Mouse (Mus musculus) lung, postnatal 0 days (tissue): Measurements from ENCODE around the gene Fbxl21. TPM values are rescaled to one million over a fixed set of nuclear protein-coding genes. Genes with fewer than 3 reads are reported as not detected.

Experiments
- ATAC-seq: fragments of 200-750 bp; cut with Nextera tagmentation; 2 replicates; pipeline ENCODE4 v1.8.0; 2017; ENCODE audit warnings: moderate library complexity
- DNase-seq: peaks from one replicate; pipeline ENCODE4 v3.0.0-alpha.2; 2016; ENCODE audit warnings: low spot score
- H3K27ac ChIP-seq: fragments of 300-500 bp; sonication (generic); 2 replicates; pipeline ENCODE4 v1.5.1; 2014; ENCODE audit warnings: antibody characterized with exemption, mild to moderate bottlenecking, low read length, mixed read lengths
- H3K27me3 ChIP-seq: fragments of 300-500 bp; sonication (generic); replicated peaks from 2 replicates; pipeline ENCODE4 v1.6.1; 2014; ENCODE audit warnings: low read length, mixed read lengths; ENCODE audit not compliant: insufficient read depth
- H3K36me3 ChIP-seq: fragments of 300-500 bp; sonication (generic); 2 replicates; pipeline ENCODE4 v1.6.1; 2014; ENCODE audit warnings: low read length, mixed read lengths; ENCODE audit not compliant: insufficient read depth
- H3K4me1 ChIP-seq: fragments of 300-500 bp; sonication (generic); 2 replicates; pipeline ENCODE4 v1.6.1; 2014; ENCODE audit warnings: antibody characterized with exemption, low read depth, low read length, mixed read lengths; ENCODE audit not compliant: insufficient read depth
- H3K4me2 ChIP-seq: fragments of 300-500 bp; sonication (generic); replicated peaks from 2 replicates; pipeline ENCODE4 v1.6.1; 2014; ENCODE audit warnings: low read depth, mild to moderate bottlenecking, low read length, moderate library complexity, mixed read lengths
- H3K4me3 ChIP-seq: fragments of 300-500 bp; sonication (generic); 2 replicates; pipeline ENCODE4 v1.5.1; 2014; ENCODE audit warnings: low read depth, low read length
- H3K9ac ChIP-seq: fragments of 300-500 bp; sonication (generic); replicated peaks from 2 replicates; pipeline ENCODE4 v1.6.1; 2014; ENCODE audit warnings: low read depth, mild to moderate bottlenecking
- H3K9me3 ChIP-seq: fragments of 300-500 bp; sonication (generic); 2 replicates; pipeline ENCODE4 v1.6.1; 2016; ENCODE audit warnings: low read length, mixed read lengths
- CTCF ChIP-seq: IDR thresholded peaks from 2 replicates; pipeline ENCODE4 v1.5.1; 2016; ENCODE audit warnings: antibody characterized with exemption, mild to moderate bottlenecking
- EP300 ChIP-seq: IDR thresholded peaks from 2 replicates; pipeline ENCODE4 v1.6.1; 2016; ENCODE audit warnings: antibody characterized with exemption, mild to moderate bottlenecking, control low read depth
- WGBS: fragments of 180-500 bp; shearing (Covaris S2); extraction: QIAGEN DNeasy Blood & Tissue Kit; methylation state at CpG from one replicate; pipeline ENCODE4 v1.1.7; 2014; 5-methylcytosine and 5-hydroxymethylcytosine counted together
- polyA plus RNA-seq: library from polyadenylated mRNA; unstranded; fragments of >200 nt; fragmentation: Nextera tagmentation; extraction: Ambion mirVana; gene quantifications from 2 replicates; pipeline ENCODE4 v1.2.1, GENCODE M21; 2015

The Fbxl21 gene
- polyA plus RNA-seq, 1 experiment from 2014 or later, result 0.58 TPM

DNA sequence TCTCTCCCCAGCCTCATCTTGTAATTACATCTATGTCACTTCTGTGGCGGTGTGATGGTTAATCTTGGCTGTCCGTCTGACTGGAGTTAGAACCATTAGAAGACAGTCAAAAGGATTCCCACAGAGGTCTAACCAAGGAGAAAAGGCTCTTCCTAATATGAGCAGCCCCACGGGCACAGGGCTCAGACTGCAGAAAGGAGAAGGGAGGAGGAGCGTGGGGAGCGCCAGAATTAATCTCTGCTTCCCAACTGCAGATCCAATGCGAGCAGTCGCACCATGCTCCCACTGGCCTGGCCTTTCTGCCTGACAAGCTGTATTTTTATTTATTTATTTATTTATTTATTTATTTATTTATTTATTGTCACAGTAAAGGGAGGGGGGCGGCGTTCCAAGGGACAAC, 21.5 kb downstream of the Fbxl21 start:
- Histone ChIP-seq H3K4me1 (no peaks in the 10 kb centered on the region), H3K4me2 (no peak overlapping the region), H3K9me3 (no peaks in the 10 kb centered on the region), H3K27me3 (no peaks in the 10 kb centered on the region), H3K27ac (no peak overlapping the region), H3K36me3 (no peaks in the 10 kb centered on the region), H3K9ac (no peak overlapping the region), H3K4me3 (no peak overlapping the region)
- DNase-seq, result no peak
- no peak for ATAC-seq
- TF ChIP-seq CTCF (no peak), EP300 (no peak)
- 79% methylated on average over 9 of the region's 9 CpGs for WGBS

DNA sequence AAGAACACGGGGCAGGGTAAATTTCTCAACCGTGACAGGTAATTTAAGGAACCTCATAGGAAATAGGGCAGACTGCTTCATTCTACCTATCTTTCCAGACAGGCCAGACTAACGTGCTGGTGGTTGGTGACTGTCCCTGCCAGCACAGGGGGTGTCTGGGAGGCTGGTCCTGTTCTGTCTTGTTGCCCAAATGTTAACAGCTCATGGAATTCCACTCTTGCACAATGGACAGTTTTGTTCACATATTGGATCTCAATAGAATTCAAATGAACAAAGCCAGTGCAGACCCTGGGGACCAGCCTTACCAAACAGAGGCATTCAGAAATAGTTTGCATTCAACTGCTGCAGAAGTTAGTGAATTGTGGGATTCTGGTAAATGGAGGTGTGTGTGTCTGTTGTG, 22.7 kb downstream of the Fbxl21 start:
- Histone ChIP-seq H3K36me3 (no peaks in the 10 kb centered on the region), H3K4me3 (no peak overlapping the region), H3K27me3 (no peaks in the 10 kb centered on the region), H3K4me1 (no peaks in the 10 kb centered on the region), H3K9me3 (no peaks in the 10 kb centered on the region), H3K4me2 (no peak overlapping the region), H3K27ac (no peak overlapping the region), H3K9ac (no peak overlapping the region)
- no peak for TF ChIP-seq CTCF
- TF ChIP-seq EP300, result no peak
- 64% methylated on average over 3 of the region's 3 CpGs for WGBS
- no peak for DNase-seq
- ATAC-seq, result no peak

DNA sequence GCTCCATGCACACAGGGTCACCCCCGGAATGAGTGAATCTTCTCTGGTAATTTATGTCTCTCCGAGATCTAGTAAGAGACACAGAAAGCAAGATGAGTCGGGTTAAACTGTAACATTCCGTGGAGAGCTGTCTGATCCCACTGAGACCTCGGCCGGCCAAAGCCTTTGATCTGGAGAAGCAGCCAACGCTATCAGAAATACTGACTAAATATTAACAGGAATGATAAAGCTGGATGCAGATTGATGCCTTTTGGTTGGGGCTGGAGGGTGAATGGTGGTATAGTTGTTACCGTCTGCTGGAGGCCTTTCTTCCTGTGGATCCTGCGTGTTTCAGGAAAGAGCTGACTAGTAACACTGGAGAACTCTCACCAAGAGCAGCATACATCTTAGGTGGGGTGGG, 26.1 kb downstream of the Fbxl21 start, which contains the start of gene Lect2:
Gene Lect2 (minus strand): TSS at position 102 of the 400 bp plus-strand sequence.
- no peak within 1 kb of the TSS for H3K4me2 ChIP-seq
- 42% methylated on average over 9 of the region's 9 CpGs for WGBS
- ATAC-seq (no peak), DNase-seq (no peak)
- no peaks in the 10 kb centered on the region for H3K9me3 ChIP-seq
- H3K4me1 ChIP-seq, result no peaks in the 10 kb centered on the region
- no peaks in the 10 kb centered on the region for H3K36me3 ChIP-seq
- no peak within 1 kb of the TSS for H3K4me3 ChIP-seq
- H3K27me3 ChIP-seq, result no peaks in the 10 kb centered on the region
- no peak for TF ChIP-seq EP300
- no peak for TF ChIP-seq CTCF
- H3K9ac ChIP-seq, result no peak within 1 kb of the TSS
- no peak within 1 kb of the TSS for H3K27ac ChIP-seq

DNA sequence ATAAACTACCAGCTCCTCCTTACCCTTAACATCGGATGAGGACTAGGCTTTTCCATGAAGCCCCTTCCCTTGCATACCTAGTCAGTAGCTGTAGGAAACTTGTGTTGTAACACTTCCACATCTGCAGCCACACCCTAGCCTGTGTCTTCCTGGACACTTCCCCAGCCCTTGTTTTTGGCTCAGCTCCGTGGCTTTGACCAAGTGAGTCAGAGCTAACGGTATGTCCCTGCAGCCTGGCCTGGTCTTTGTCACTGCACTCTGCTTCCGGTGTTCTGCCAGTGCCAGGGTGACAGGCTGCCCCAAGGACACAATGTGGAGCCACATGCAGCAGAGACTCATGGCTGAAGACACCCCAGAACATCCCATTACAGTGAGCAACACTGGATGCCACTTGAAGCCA, 27.1 kb downstream of the Fbxl21 start:
- H3K36me3 ChIP-seq, result no peaks in the 10 kb centered on the region
- no peaks in the 10 kb centered on the region for H3K9me3 ChIP-seq
- H3K4me2 ChIP-seq, result no peak overlapping the region
- DNase-seq (peak; percentile 50), ATAC-seq (peak; percentile 80)
- H3K9ac ChIP-seq, result no peak overlapping the region
- WGBS, result 31% methylated on average over 4 of the region's 4 CpGs
- TF ChIP-seq CTCF (no peak), EP300 (peak; percentile 74)
- no peak overlapping the region for H3K4me3 ChIP-seq
- no peak overlapping the region for H3K27ac ChIP-seq
- H3K27me3 ChIP-seq, result no peaks in the 10 kb centered on the region
- H3K4me1 ChIP-seq, result no peaks in the 10 kb centered on the region

DNA sequence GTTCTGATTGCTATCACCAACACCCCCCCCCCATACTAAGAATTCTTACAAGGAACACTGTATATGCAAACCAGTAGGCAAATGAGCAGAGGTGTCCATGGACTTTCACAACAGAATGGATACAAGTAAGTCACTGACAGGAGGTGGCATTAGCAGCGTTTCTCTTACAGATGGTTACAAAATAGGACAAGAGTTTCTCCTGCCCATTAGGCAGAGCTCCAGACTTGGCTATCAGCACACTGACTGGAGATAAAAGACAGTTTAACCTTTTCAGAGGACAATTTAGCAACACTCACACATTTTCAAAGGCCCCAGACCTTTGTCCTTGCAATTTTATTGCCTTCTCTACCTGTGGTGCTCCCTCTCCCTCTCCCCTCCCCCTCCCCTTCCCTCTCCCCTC, 28.3 kb downstream of the Fbxl21 start:
- TF ChIP-seq EP300 (no peak), CTCF (no peak)
- DNase-seq (no peak), ATAC-seq (no peak)
- 16% methylated on average over 1 of the region's 1 CpGs for WGBS
- Histone ChIP-seq H3K4me2 (no peak overlapping the region), H3K36me3 (no peaks in the 10 kb centered on the region), H3K27ac (no peak overlapping the region), H3K4me3 (no peak overlapping the region), H3K4me1 (no peaks in the 10 kb centered on the region), H3K27me3 (no peaks in the 10 kb centered on the region), H3K9me3 (no peaks in the 10 kb centered on the region), H3K9ac (no peak overlapping the region)

DNA sequence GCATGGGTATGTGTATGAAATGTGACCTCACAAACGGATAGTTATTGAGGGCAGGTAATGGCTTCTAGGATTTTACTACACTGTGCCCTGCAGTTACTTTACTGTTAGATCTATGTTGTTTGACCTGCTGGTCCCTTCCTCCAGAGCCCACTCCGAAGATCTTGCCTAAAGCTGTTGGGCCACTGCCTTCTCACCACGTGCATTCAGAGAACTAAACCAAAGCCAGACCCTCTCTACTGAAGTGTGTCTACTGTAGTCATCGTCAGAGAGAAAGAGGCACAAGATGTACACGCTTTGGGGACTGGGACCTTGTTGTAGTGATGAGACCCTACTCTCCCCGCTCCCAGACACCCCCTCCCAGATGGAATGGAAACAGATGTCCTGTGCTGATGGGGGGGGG, 29.4 kb downstream of the Fbxl21 start:
- no peaks in the 10 kb centered on the region for H3K9me3 ChIP-seq
- H3K27me3 ChIP-seq, result no peaks in the 10 kb centered on the region
- H3K4me1 ChIP-seq, result no peaks in the 10 kb centered on the region
- no peak overlapping the region for H3K27ac ChIP-seq
- no peaks in the 10 kb centered on the region for H3K36me3 ChIP-seq
- TF ChIP-seq EP300 (no peak), CTCF (no peak)
- no peak for ATAC-seq
- H3K4me3 ChIP-seq, result no peak overlapping the region
- DNase-seq, result no peak
- no peak overlapping the region for H3K9ac ChIP-seq
- no peak overlapping the region for H3K4me2 ChIP-seq
- WGBS, result 77% methylated on average over 6 of the region's 6 CpGs

DNA sequence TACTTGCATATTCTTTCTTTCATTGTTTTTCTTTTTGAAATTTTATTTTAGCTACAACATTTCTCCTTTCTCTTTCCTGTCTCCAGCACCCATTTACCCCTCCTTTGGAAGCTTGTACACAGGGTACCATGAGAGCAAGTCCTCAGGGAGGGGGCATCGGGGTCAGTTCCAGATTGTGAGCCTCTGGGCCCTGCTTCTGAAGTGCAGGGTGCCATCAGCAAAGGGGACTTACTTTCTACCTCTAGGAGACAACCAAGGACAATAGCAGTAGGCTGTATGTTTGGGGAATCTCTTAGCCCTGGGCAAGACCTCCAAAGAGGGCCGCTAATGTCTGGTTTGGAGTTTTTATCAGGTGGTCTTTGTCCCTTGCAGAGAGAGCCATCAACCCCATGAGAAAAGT, 31.7 kb downstream of the Fbxl21 start:
- Histone ChIP-seq H3K36me3 (no peaks in the 10 kb centered on the region), H3K27ac (no peak overlapping the region), H3K9me3 (no peaks in the 10 kb centered on the region), H3K9ac (no peak overlapping the region), H3K4me1 (no peaks in the 10 kb centered on the region), H3K4me3 (no peak overlapping the region), H3K4me2 (no peak overlapping the region), H3K27me3 (no peaks in the 10 kb centered on the region)
- DNase-seq (no peak), ATAC-seq (no peak)
- TF ChIP-seq CTCF (no peak), EP300 (no peak)
- 49% methylated on average over 2 of the region's 2 CpGs for WGBS
